Mouse (Mus musculus) urinary bladder, postnatal 14 days (tissue): ENCODE data around the gene Gm3286.
"Not testable (repeated sequence)": the region's sequence is repeated elsewhere in the genome, so short reads cannot be mapped to it uniquely, and the experiment has no call there.

ENCODE experiments used
- DNase-seq: peaks from one replicate; pipeline ENCODE4 v3.0.0; 2021; ENCODE audit warnings: low spot score

Gene Gm3286

GRCm38 (mm10) chr5:95510458-95510857 lies at the start of gene Gm3286:
Gene Gm3286 (plus strand): TSS chr5:95510758.
- not testable (repeated sequence) for DNase-seq
